Mouse (Mus musculus): ENCODE results near the gene Grtp1.

Gene Grtp1

DNA sequence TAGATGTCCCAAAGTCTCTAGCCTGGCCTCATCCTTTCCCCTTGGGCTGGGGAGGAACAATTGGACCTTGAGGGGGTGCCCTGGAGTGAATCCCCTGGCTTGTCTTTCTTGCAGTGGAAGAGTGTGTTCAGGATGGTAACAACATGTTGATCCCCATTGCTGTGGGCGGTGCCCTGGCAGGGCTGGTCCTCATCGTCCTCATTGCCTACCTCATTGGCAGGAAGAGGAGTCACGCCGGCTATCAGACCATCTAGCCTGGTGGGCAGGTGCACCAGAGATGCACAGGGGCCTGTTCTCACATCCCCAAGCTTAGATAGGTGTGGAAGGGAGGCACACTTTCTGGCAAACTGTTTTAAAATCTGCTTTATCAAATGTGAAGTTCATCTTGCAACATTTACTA is 26.1 kb downstream of the Grtp1 start:
- DNase-seq (ENCODE audit: low spot score), result no peak

DNA sequence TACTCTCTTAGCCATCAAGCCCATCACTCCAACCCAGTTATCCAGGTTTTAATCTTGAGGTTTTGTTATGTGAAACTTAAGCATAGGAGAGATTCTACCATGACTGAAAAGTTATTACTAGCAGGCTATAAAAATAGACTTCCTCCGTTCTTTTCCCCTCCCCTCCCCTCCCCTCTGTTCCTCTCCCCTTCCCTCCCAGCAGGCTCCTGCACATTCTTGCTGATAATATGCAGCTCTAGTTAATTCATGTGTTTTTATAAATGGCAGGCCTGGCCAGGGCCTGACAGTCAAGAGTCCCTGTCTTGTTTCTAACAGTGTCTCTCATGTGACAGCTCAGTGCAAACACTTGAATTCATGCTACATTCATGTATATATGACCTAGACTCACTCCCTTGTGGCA is 29.9 kb downstream of the Grtp1 start:
- no peak for DNase-seq (ENCODE audit: low spot score)

DNA sequence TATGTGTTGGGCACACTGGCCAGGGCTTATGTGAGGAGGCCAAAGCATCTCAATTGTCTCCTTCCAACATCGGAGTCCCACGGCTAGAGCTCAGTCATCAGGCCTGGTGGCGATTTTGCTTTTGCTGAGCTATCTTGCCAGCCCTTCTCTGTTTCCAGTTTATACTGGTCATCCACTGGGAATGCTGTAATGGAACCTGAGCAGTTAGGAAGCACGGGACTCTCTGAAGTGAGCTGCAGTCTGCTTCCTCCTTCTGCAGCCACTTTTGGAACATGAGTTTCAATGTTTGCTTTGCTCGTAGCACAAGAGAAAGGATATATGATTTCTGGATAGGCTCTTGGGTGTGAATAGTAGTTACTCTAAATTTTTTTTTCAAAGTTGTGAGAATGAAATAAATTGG is 36.1 kb downstream of the Grtp1 start:
- no peak for DNase-seq (ENCODE audit: low spot score)

DNA sequence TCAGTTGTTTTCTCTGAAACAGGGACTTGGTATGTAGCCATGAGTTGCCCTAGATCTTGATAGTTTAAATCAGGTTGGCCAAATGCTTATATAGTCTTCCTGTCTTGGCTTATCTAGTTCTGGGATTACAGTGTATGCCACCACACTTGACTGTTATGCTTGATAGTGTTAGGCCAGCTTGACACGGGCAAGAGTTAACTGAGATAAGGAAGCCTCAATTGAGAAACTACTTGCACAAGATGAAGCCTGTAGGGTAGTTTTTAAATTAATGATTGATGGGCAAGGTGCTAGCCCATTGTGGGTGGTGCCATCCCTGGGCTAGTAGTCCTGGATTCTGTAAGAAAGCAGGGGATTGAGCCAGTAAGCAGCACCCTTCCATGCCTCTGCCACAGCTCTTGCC is 36.9 kb downstream of the Grtp1 start:
- no peak for DNase-seq (ENCODE audit: low spot score)

DNA sequence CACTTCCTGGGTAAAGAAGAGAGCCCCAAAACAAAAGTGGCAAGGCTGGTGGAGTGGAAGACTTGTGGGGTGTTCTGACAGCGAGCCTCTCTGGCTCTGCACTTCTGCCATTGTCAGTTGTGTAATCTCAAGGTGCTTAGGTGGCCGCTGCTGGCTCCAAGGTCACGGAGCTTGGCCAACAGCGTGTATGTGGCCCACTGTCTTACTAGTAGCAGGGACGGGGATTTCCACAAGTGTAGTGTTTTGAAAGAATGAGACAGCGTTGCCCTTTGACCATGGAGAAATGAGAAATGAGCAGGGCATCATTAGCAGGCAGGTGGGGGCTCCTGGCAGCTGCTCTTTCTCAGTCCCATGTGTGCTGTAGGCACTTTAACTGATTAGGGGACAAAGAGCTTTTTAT is 38.3 kb downstream of the Grtp1 start:
- no peak for DNase-seq (ENCODE audit: low spot score)

DNA sequence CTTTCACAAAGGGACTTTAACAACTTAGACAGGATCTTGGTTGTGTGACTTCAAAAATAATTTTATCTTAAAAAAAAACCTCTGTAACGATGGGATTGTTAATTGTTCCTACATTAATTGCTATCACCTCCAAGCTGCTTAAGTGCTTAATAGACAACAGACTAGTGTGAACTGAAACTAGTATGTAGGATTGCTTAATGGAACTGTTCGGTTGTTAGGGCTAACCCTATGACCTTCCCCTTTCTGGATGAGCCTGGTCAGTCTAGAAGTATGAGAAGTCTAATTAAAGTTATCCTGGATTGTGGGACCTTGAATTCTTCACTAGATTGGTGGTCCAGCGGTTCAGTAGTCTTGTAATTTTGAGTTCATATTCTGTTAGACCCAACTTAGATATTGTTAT is 39.7 kb downstream of the Grtp1 start:
- DNase-seq (ENCODE audit: low spot score), result no peak

DNA sequence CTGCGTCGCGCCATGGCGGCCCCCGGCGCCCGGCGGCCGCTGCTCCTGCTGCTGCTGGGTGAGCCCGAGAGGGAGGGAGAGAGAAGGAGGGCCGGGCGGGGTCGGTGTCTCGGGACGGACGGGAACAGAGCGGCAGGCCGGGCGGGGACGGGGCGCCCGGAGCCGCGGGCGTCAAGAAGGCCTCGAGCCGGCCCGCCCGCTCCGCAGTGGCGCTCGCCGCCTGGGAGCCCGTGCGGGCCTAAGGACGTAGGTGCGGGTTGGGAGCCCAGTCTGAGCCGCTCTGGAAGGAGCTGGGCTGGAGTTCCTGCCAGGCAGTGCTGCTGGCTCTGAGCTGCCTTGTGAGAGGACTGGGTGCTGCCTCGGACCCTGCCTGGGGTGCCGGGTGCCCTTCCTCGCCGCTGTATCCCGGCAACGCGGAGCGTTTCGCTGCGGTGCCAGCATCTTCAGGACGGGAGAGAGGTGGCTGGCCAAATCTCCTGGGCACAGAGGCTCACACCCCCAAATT is 41.0 kb downstream of the Grtp1 start:
- no peak for DNase-seq (ENCODE audit: low spot score)

DNA sequence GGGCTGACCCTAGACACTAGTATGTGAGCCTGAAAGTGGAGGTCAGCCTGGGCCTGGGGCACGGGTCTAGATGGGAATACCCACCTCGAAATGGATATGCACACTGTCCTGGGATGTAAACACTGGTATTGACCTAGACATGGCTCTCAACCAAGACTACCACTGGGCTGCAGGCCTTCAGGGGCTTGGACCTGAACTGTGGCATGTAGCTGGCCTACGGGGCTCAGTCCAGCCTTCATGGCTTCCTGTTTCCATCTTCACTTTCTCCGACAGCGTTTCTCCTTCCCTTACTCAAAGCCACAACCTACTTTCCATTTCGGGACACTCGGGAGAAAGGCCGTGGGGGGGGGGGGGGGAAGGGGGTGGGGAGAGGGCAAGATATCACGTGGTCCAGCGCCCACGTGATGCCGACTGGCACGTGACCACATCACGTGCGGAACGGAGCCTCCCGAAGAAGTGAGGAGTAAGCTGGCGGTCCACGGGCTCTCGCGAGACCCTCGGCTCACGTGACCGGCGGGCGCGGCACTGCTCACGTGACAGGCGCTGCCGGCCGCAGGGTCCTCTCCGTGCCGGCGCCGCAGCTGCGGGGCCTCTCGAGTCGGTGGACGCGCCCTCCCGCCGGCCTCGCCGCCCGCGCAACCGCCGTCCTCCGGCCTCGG is 41.6 kb downstream of the Grtp1 start, which contains the start of gene Lamp1:
Lamp1 (plus strand) TSS at position 444 of the 659 bp plus-strand sequence.
- peak; percentile 96 for DNase-seq (ENCODE audit: low spot score)

DNA sequence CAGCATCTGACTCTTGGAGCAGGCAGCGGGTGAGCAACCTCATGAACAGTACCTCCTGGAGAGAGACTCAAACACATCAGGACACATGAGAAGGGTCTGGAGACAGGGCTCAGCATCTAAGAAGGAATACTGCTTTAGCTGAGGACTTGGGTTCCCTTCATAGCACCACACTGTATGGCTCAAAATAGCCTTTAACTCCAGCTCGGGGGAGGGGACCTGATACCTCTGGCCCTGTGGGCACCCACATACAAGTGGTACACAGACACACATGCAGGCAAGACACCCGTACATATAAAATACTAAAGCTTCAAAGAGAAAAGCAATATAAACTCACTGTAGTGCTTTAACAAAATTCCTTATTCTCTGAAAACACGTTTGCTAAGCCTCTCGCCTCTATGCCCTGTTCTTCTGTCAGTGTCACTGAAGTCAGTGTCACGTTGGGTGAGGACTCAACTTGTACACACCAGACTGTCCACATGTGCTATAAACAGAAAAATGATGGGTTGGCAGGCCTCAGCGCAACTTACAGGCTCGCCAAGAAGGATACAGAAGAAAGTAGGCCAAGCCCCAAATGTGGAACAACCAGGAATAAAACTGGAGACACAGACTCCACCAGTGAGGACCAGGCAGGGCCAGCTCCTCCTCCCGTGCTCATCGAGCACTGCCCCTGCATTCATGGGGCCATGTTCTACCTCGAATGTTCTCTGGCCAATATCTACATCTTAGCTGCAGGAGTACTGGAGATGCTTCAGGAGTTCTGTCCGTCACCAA is 43.9 kb downstream of the Grtp1 start:
- no peak for DNase-seq (ENCODE audit: low spot score)

DNA sequence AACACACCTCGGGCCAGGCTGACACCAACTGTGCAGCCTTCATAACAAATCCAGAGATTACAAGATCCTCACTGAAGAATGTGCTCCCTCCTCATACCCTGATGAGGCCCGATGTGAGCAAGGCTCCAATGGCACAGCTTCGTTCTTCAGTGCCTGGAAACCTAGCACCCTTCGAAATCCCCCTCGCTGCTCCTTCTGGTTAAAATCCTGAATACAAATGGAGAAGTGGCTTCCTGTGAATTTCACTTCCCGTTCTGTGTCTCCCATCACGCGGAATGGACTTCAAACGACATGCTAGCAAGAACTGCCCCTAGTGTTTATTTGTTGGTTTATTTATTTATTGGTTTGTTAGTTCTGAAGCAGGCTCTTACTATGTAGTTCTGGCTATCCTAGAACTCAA is 45.1 kb downstream of the Grtp1 start:
- no peak for DNase-seq (ENCODE audit: low spot score)

DNA sequence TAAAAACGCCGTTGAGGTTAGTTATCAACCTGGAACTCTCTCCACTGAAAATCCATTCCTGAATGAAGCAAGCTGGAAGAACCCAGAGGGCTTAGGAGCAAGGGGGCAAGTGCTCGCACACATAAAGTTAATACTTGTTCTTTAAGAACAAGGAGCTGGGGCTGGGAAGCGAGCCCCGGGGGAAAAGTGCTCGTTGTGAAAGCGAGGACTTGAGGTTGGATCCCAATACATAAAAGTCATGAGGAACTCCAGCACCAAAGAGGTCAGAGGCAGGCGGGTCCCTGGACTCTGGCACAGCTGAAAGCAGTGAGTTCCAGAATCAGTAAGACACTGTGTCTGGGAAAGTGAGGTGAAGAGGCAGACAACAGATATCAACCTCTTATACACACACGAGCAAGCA is 46.3 kb downstream of the Grtp1 start:
- DNase-seq (ENCODE audit: low spot score), result no peak

DNA sequence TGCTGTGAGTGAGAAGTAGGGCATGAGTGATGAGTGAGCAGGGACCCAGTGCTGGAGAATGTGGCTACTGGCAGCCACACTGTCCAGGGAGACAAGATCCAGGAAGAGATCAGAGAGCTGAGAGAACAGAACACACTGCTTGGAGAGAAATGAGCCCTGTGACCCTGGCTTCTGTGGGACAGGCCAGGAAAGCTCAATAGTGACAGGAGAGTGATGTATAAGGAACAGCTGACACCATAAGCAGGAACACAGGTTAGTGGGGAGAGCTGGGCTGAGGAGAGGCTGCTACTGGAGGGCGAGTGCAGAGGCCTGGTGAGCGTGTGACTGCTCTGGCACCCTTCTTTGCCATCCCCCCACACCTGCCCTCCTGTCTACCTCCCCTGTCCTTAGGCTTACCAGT is 49.5 kb downstream of the Grtp1 start:
- no peak for DNase-seq (ENCODE audit: low spot score)

DNA sequence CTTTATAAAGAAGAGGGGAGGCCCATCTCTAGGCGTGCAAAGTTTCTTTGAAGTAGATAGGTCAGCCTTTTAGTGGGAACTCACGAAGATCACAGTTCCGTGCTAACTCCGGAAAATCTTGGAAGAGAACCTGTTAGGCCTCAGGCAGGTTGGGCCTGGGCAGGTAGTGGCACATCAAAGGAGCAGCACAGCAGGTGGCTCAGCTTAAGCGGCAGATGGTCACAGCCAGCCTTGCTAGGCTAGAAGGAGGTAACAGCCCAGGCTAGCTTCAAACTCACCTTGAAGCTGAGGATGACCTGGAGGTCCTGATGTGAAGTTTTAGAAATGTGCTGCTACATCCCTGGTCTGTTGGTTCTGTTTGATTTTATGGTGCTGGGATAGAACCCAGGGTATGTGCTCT is 50.6 kb downstream of the Grtp1 start:
- DNase-seq (ENCODE audit: low spot score), result no peak

DNA sequence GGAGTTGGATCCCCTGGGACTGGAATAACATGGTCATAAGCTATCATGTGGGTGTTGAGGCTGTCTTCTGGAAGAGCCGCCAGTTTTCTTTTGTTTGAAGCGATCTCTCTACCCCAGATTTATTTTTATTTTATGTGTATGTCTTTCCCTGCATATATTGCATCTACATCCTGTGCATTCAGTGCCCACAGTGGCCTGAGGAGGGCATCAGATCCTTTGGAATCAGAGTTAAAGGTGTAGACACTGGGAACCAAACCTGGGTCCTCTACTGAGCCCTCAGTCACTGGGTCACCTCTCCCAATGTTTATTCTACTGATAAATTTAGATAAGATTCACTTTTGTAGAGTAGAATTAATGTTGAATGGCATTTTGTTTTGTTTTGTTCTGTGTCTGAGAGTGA is 51.1 kb downstream of the Grtp1 start:
- no peak for DNase-seq (ENCODE audit: low spot score)

DNA sequence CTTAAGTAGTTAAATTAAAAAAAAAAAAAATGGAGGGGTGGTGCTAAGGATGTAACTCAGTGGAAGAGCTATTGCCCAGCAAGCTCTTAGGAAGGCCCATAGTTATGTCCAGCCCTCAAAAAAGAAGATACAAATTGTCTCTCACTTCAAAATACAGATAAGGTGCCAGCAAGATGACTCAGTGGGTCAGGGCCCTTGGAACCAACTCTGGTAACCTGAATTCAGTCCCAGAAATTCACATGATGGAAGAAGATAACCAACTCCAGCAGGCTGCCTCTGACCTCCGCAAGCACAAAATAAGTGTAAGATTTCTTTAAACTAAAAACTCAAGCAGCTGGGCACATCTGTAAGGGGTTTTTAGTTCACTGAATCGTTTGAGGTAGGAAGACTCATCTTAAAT is 51.9 kb downstream of the Grtp1 start:
- no peak for DNase-seq (ENCODE audit: low spot score)

DNA sequence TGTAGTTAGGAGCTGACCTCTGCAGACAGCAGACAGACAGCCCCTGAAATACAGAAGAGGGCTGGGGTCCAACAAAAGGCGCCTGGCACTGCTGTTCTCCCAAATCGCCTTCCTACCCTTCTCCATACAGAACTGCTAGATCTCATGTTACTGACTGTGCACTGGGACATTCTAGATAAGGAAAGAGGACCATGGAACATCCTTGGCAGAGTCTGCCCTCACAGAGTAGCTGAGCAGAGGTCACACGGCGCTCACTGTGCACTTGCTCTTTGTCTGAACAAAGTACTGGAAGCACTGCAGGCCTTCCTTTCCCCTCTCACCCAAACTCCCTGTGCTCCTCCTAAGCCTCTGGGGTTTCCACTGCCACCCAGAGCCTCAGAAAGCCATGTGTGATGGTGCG is 58.7 kb downstream of the Grtp1 start:
- no peak for DNase-seq (ENCODE audit: low spot score)

DNA sequence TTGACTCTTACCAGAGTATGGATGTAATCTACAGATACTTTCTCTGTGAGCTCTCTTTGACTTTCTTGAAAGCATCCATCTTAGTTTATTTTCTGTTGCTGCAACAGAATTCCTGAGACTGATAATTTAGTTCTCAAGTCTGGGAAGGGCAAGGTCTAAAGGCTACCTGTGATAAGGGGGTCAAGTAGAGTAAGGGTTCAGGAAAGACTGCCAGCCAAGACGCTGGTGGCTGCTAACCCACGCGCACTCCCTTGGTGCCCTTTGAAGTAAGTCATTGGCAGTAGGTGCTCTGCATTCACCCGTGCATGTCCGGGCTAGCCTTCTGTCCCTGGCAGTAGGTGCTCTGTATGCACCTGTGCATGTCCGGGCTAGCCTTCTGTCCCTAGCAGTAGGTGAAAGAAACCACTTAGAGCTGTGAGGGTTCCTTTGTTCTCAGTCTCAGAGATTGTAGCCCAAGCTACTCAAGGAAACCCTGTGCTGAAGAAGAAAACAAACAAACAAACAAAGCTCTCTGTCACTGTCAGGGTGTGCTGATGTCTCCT is 60.7 kb downstream of the Grtp1 start:
- no peak for DNase-seq (ENCODE audit: low spot score)

DNA sequence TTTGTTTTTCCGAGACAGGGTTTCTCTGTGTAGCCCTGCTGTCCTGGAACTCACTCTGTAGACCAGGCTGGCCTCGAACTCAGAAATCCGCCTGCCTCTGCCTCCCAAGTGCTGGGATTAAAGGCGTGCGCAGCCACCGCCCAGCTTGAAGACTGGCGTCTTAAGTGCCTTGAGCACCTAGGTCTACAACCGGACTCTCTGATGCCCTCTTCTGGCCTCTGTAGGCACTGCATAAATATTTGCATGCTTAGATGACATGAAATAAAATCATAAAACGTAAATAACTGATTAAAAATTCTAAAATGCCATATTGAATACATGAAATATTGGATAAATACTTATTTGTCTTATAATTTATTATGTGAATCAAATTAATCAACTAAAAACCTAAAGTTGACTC is 68.2 kb downstream of the Grtp1 start:
- peak; percentile 46 for DNase-seq (ENCODE audit: low spot score)

DNA sequence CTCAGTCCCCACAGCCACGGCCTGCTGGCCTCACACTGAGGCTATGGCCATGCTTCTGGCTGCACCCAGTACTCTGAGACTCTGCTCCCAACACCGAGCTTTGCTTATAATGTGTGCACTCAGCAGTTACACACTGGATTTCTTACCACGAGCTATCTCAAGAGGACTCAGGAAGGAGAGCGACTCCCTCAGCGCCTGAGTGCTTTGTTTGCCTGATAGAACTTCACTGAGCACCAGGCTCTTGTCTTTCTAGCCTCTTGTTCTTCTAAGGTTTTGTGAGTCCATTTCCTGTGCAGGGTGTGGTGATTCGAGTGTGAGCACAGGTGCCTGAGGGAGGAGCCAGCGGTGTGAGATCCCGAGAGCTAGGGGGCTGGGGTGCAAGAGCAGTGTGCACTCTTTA is 75.5 kb downstream of the Grtp1 start:
- no peak for DNase-seq (ENCODE audit: low spot score)

DNA sequence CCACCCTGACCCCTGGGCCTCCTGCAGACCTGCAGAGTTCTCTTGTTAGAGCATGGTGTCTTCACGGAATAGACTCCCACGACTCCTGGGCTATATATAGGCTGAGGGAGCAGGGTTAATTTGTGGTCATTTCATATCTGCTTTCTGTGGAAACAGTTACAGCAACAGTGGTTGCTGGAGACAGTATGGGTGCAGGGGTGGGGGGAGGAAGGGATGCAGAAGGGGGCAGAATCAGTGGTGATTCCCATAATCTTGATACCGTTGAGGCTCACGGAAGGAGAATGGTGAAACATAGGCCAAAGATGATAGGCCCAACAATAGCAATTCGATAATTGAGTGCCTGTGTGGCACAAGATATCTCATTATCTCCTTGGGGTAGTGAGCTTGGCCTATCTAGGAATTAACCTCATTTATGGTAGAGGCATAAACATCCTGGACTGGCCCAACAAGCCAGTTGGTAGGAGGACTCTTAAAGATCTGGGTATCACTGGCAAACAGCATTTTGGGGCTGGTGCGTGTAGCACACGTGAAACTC is 77.5 kb downstream of the Grtp1 start:
- DNase-seq (ENCODE audit: low spot score), result no peak

Measured in layer of hippocampus, adult 9-10 months (tissue).